Mouse (Mus musculus) limb, embryonic 12.5 days (tissue): ENCODE measurements at regions not wholly inside any gene's neighbourhood (a gene's known extent, or its start where the extent isn't known, plus 50 kb on each side); places are given as distances from the start of the nearest gene placed in this dataset.

Experiments
- ATAC-seq: fragments of 200-750 bp; cut with Nextera tagmentation; 2 replicates; pipeline ENCODE4 v1.8.0; 2017; ENCODE audit warnings: low read depth, moderate TSS enrichment; ENCODE audit not compliant: insufficient number of reproducible peaks, insufficient read depth, low FRiP score, low TSS enrichment
- H3K27ac ChIP-seq: fragments of 300-500 bp; sonication (generic); 2 replicates; pipeline ENCODE4 v1.5.1; 2016; ENCODE audit warnings: mild to moderate bottlenecking, moderate library complexity
- H3K27me3 ChIP-seq: fragments of 300-500 bp; sonication (generic); 2 replicates; pipeline ENCODE4 v1.6.1; 2016; ENCODE audit warnings: mild to moderate bottlenecking, moderate library complexity
- H3K36me3 ChIP-seq: fragments of 300-500 bp; sonication (generic); 2 replicates; pipeline ENCODE4 v1.6.1; 2016; ENCODE audit warnings: mild to moderate bottlenecking, moderate library complexity
- H3K4me1 ChIP-seq: fragments of 300-500 bp; sonication (generic); replicated peaks from 2 replicates; pipeline ENCODE4 v1.6.1; 2016
- H3K4me2 ChIP-seq: fragments of 300-500 bp; sonication (generic); 2 replicates; pipeline ENCODE4 v1.6.1; 2016; ENCODE audit warnings: mild to moderate bottlenecking, moderate library complexity
- H3K4me3 ChIP-seq: fragments of 300-500 bp; sonication (generic); replicated peaks from 2 replicates; pipeline ENCODE4 v1.5.1; 2016; ENCODE audit warnings: mild to moderate bottlenecking
- H3K9ac ChIP-seq: fragments of 300-500 bp; sonication (generic); replicated peaks from 2 replicates; pipeline ENCODE4 v1.6.1; 2016; ENCODE audit warnings: mild to moderate bottlenecking, moderate library complexity
- H3K9me3 ChIP-seq: fragments of 300-500 bp; sonication (generic); 2 replicates; pipeline ENCODE4 v1.6.1; 2016; ENCODE audit warnings: mild to moderate bottlenecking, moderate library complexity
- WGBS: fragments of 180-500 bp; shearing (Covaris S2); methylation state at CpG from one replicate; pipeline ENCODE4 v1.1.7; 2016; 5-methylcytosine and 5-hydroxymethylcytosine counted together

GRCm38 (mm10) chr11:19493089-19493756 is 431.0 kb upstream of the Spred2 start:
- no peaks in the 10 kb centered on the region for H3K4me1 ChIP-seq
- no peaks in the 10 kb centered on the region for H3K36me3 ChIP-seq
- no peak overlapping the region for H3K9ac ChIP-seq
- no peak for ATAC-seq
- no peak overlapping the region for H3K4me2 ChIP-seq
- H3K9me3 ChIP-seq, result no peaks in the 10 kb centered on the region
- H3K4me3 ChIP-seq, result no peak overlapping the region
- no peak overlapping the region for H3K27ac ChIP-seq
- WGBS, result 78% methylated on average over 2 of the region's 2 CpGs
- no peaks in the 10 kb centered on the region for H3K27me3 ChIP-seq

- Histone ChIP-seq H3K27ac (no peak overlapping the region), H3K9ac (no peak overlapping the region), H3K4me3 (no peak overlapping the region), H3K36me3 (no peaks in the 10 kb centered on the region), H3K27me3 (no peaks in the 10 kb centered on the region), H3K9me3 (no peaks in the 10 kb centered on the region), H3K4me2 (no peak overlapping the region), H3K4me1 (no peaks in the 10 kb centered on the region)
- 88% methylated on average over 3 of the region's 3 CpGs for WGBS
- ATAC-seq, result no peak
Measured at GRCm38 (mm10) chr11:19521721-19522120, 402.5 kb upstream of the Spred2 start.

- WGBS, result 62% methylated on average over 6 of the region's 6 CpGs
- Histone ChIP-seq H3K4me3 (no peak overlapping the region), H3K9me3 (no peaks in the 10 kb centered on the region), H3K36me3 (no peaks in the 10 kb centered on the region), H3K4me2 (no peak overlapping the region), H3K4me1 (no peaks in the 10 kb centered on the region), H3K27ac (no peak overlapping the region), H3K27me3 (0 out of 2 replicates have a peak, but pooled peaks cover 2% of the 10 kb centered on the region), H3K9ac (no peak overlapping the region)
- ATAC-seq, result no peak
Measured at GRCm38 (mm10) chr11:19523853-19524487, 400.2 kb upstream of the Spred2 start.

GRCm38 (mm10) chr11:19529126-19529525 is 395.0 kb upstream of the Spred2 start:
- no peak overlapping the region for H3K4me3 ChIP-seq
- 53% methylated on average over 5 of the region's 5 CpGs for WGBS
- ATAC-seq, result no peak
- H3K36me3 ChIP-seq, result no peaks in the 10 kb centered on the region
- no peak overlapping the region for H3K4me2 ChIP-seq
- H3K27me3 ChIP-seq, result peaks cover 16% of the 10 kb centered on the region; the same call in 1 of the 2 replicates
- H3K4me1 ChIP-seq, result 0 out of 2 replicates have a peak, but pooled peaks cover 6% of the 10 kb centered on the region
- no peaks in the 10 kb centered on the region for H3K9me3 ChIP-seq
- H3K9ac ChIP-seq, result no peak overlapping the region
- no peak overlapping the region for H3K27ac ChIP-seq

- H3K9me3 ChIP-seq, result no peaks in the 10 kb centered on the region
- 71% methylated on average over 3 of the region's 3 CpGs for WGBS
- H3K27me3 ChIP-seq, result peaks cover 16% of the 10 kb centered on the region; the same call in 1 of the 2 replicates
- no peaks in the 10 kb centered on the region for H3K36me3 ChIP-seq
- H3K9ac ChIP-seq, result no peak overlapping the region
- no peak overlapping the region for H3K4me2 ChIP-seq
- no peak overlapping the region for H3K4me3 ChIP-seq
- H3K4me1 ChIP-seq, result 0 out of 2 replicates have a peak, but pooled peaks cover 6% of the 10 kb centered on the region
- ATAC-seq, result no peak
- H3K27ac ChIP-seq, result no peak overlapping the region
Measured at GRCm38 (mm10) chr11:19530652-19531051, 393.5 kb upstream of the Spred2 start.

- WGBS, result 11% methylated on average over 20 of the region's 20 CpGs
- H3K9ac ChIP-seq, result no peak overlapping the region
- no peaks in the 10 kb centered on the region for H3K36me3 ChIP-seq
- H3K4me3 ChIP-seq, result no peak overlapping the region
- H3K4me1 ChIP-seq, result 0 out of 2 replicates have a peak, but pooled peaks cover 6% of the 10 kb centered on the region
- ATAC-seq, result no peak
- H3K4me2 ChIP-seq, result peak overlapping the region; percentile 37
- no peak overlapping the region for H3K27ac ChIP-seq
- H3K27me3 ChIP-seq, result peaks cover 16% of the 10 kb centered on the region; the same call in 1 of the 2 replicates
- no peaks in the 10 kb centered on the region for H3K9me3 ChIP-seq
Measured at GRCm38 (mm10) chr11:19531255-19532003, 392.7 kb upstream of the Spred2 start.

- H3K9ac ChIP-seq, result no peak overlapping the region
- H3K9me3 ChIP-seq, result no peaks in the 10 kb centered on the region
- 75% methylated on average over 7 of the region's 7 CpGs for WGBS
- ATAC-seq, result no peak
- H3K36me3 ChIP-seq, result no peaks in the 10 kb centered on the region
- no peak overlapping the region for H3K4me3 ChIP-seq
- 0 out of 2 replicates have a peak, but pooled peaks cover 6% of the 10 kb centered on the region for H3K4me1 ChIP-seq
- H3K27me3 ChIP-seq, result peaks cover 14% of the 10 kb centered on the region; the same call in 1 of the 2 replicates
- no peak overlapping the region for H3K4me2 ChIP-seq
- no peak overlapping the region for H3K27ac ChIP-seq
Measured at GRCm38 (mm10) chr11:19532867-19533266, 391.3 kb upstream of the Spred2 start.

GRCm38 (mm10) chr11:19533701-19534100 is 390.5 kb upstream of the Spred2 start:
- H3K9me3 ChIP-seq, result no peaks in the 10 kb centered on the region
- 0 out of 2 replicates have a peak, but pooled peaks cover 6% of the 10 kb centered on the region for H3K4me1 ChIP-seq

GRCm38 (mm10) chr11:19535215-19535614 is 389.0 kb upstream of the Spred2 start:
- WGBS, result 78% methylated on average over 1 of the region's 1 CpGs
- ATAC-seq, result no peak
- Histone ChIP-seq H3K36me3 (no peaks in the 10 kb centered on the region), H3K4me2 (no peak overlapping the region), H3K9ac (no peak overlapping the region), H3K27me3 (peaks cover 14% of the 10 kb centered on the region; the same call in 1 of the 2 replicates), H3K4me1 (peaks cover 6% of the 10 kb centered on the region; the same call in 1 of the 2 replicates), H3K27ac (no peak overlapping the region), H3K9me3 (no peaks in the 10 kb centered on the region), H3K4me3 (no peak overlapping the region)

More at GRCm38 (mm10) chr11:19533701-19534100, 390.5 kb upstream of the Spred2 start:
- Histone ChIP-seq H3K4me2 (no peak overlapping the region), H3K27ac (no peak overlapping the region), H3K9ac (no peak overlapping the region), H3K36me3 (no peaks in the 10 kb centered on the region), H3K4me3 (no peak overlapping the region), H3K27me3 (peaks cover 14% of the 10 kb centered on the region; the same call in 1 of the 2 replicates)
- WGBS, result 67% methylated on average over 1 of the region's 1 CpGs
- ATAC-seq, result no peak

GRCm38 (mm10) chr11:19546226-19546625 is 377.9 kb upstream of the Spred2 start:
- Histone ChIP-seq H3K27ac (no peak overlapping the region), H3K27me3 (no peaks in the 10 kb centered on the region), H3K4me3 (no peak overlapping the region), H3K9ac (no peak overlapping the region), H3K36me3 (no peaks in the 10 kb centered on the region), H3K9me3 (no peaks in the 10 kb centered on the region), H3K4me2 (no peak overlapping the region), H3K4me1 (peaks cover 5% of the 10 kb centered on the region; the same call in 1 of the 2 replicates)
- WGBS, result 19% methylated on average over 4 of the region's 4 CpGs
- ATAC-seq, result no peak

GRCm38 (mm10) chr11:19554316-19554946 is 369.7 kb upstream of the Spred2 start:
- H3K27ac ChIP-seq, result no peak overlapping the region
- WGBS, result 64% methylated on average over 9 of the region's 9 CpGs
- no peak for ATAC-seq

More at GRCm38 (mm10) chr11:19554316-19554946, 369.7 kb upstream of the Spred2 start:
- H3K4me1 ChIP-seq, result no peaks in the 10 kb centered on the region
- H3K9ac ChIP-seq, result no peak overlapping the region
- no peaks in the 10 kb centered on the region for H3K9me3 ChIP-seq
- H3K4me2 ChIP-seq, result no peak overlapping the region
- H3K27me3 ChIP-seq, result no peaks in the 10 kb centered on the region
- no peak overlapping the region for H3K4me3 ChIP-seq
- no peaks in the 10 kb centered on the region for H3K36me3 ChIP-seq
